Mouse (Mus musculus) stomach, postnatal 0 days (tissue): ENCODE data around the gene Ift88. TPM values are rescaled to one million over a fixed set of nuclear protein-coding genes. Genes with fewer than 3 reads are reported as not detected.
A peak's percentile ranks its signal among the peaks of the same experiment; 100 is the strongest.

Source experiments
- ATAC-seq: fragments of 200-750 bp; cut with Nextera tagmentation; 2 replicates; pipeline ENCODE4 v1.8.0; 2017; ENCODE audit not compliant: low FRiP score, low TSS enrichment
- DNase-seq: peaks from one replicate; pipeline ENCODE4 v3.0.0-alpha.2; 2016; ENCODE audit warnings: low spot score
- H3K27ac ChIP-seq: fragments of 300-500 bp; sonication (generic); replicated peaks from 2 replicates; pipeline ENCODE4 v1.5.1; 2014; ENCODE audit warnings: mild to moderate bottlenecking, control low read depth
- H3K27me3 ChIP-seq: fragments of 300-500 bp; sonication (generic); 2 replicates; pipeline ENCODE4 v1.6.1; 2014; ENCODE audit warnings: low read length; ENCODE audit not compliant: control insufficient read depth, insufficient read depth
- H3K36me3 ChIP-seq: fragments of 300-500 bp; sonication (generic); 2 replicates; pipeline ENCODE4 v1.6.1; 2014; ENCODE audit warnings: low read length, mixed read lengths; ENCODE audit not compliant: control insufficient read depth, insufficient read depth
- H3K4me1 ChIP-seq: fragments of 300-500 bp; sonication (generic); replicated peaks from 2 replicates; pipeline ENCODE4 v1.6.1; 2014; ENCODE audit warnings: antibody characterized with exemption; ENCODE audit not compliant: control insufficient read depth, insufficient read depth
- H3K4me2 ChIP-seq: fragments of 300-500 bp; sonication (generic); replicated peaks from 2 replicates; pipeline ENCODE4 v1.6.1; 2014; ENCODE audit warnings: low read depth, mild to moderate bottlenecking, control low read depth, moderate library complexity
- H3K4me3 ChIP-seq: fragments of 300-500 bp; sonication (generic); 2 replicates; pipeline ENCODE4 v1.5.1; 2014; ENCODE audit warnings: low read depth, low read length, control low read depth
- H3K9ac ChIP-seq: fragments of 300-500 bp; sonication (generic); 2 replicates; pipeline ENCODE4 v1.6.1; 2014; ENCODE audit warnings: mild to moderate bottlenecking, low read length, control low read depth, mixed read lengths
- H3K9me3 ChIP-seq: fragments of 300-500 bp; sonication (generic); 2 replicates; pipeline ENCODE4 v1.6.1; 2016; ENCODE audit warnings: low read length; ENCODE audit not compliant: control insufficient read depth
- CTCF ChIP-seq: IDR thresholded peaks from 2 replicates; pipeline ENCODE4 v1.5.1; 2016; ENCODE audit warnings: antibody characterized with exemption, low read depth, mild to moderate bottlenecking, moderate library complexity
- EP300 ChIP-seq: optimal IDR thresholded peaks from 2 replicates; pipeline ENCODE3; 2016; ENCODE audit warnings: antibody characterized with exemption
- WGBS: fragments of 180-500 bp; shearing (Covaris S2); extraction: QIAGEN DNeasy Blood & Tissue Kit; methylation state at CpG from one replicate; pipeline ENCODE4 v1.1.7; 2014; 5-methylcytosine and 5-hydroxymethylcytosine counted together
- polyA plus RNA-seq: library from polyadenylated mRNA; unstranded; fragments of >200 nt; fragmentation: Nextera tagmentation; extraction: Ambion mirVana; gene quantifications from 2 replicates; pipeline ENCODE4 v1.2.1, GENCODE M21; 2015

Gene Ift88
- polyA plus RNA-seq, 1 experiment from 2014 or later, result 5.5 TPM

DNA sequence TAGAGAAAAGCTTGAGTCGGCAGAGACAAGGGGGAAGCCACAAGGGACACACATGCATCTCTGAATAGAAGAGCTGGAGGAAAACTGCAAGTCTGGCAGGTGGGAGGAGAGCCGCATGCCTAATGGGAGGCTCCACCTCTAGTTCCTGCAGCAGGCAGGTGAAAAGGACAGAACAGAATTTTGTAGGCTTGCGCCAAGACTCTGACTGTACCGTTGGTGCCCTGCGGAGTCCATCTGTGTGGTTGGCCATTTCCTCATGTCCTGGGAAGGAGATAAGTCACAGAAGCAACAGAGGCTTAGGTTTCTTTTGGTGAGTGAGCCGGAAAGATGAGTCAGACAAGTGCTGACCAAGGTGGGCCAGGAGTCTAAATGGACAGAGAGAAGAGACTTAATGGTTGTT, 79.9 kb downstream of the Ift88 start:
- Histone ChIP-seq H3K4me1 (no peaks in the 10 kb centered on the region), H3K9me3 (no peaks in the 10 kb centered on the region), H3K36me3 (no peaks in the 10 kb centered on the region; the same call in 1 of the 2 replicates), H3K9ac (no peak overlapping the region), H3K27ac (no peak overlapping the region), H3K4me2 (no peak overlapping the region), H3K4me3 (no peak overlapping the region), H3K27me3 (no peaks in the 10 kb centered on the region)
- no peak for DNase-seq
- TF ChIP-seq CTCF (no peak), EP300 (no peak)
- no peak for ATAC-seq
- 79% methylated on average over 6 of the region's 6 CpGs for WGBS

GRCm38 (mm10) chr14:57509554-57509953, 85.7 kb downstream of the Ift88 start:
- H3K27ac ChIP-seq, result no peak overlapping the region
- no peaks in the 10 kb centered on the region for H3K27me3 ChIP-seq
- TF ChIP-seq CTCF, result no peak; the same call in 1 of the 2 replicates
- no peak for TF ChIP-seq EP300
- ATAC-seq (peak; percentile 70), DNase-seq (peak; percentile 46)
- H3K9me3 ChIP-seq, result no peaks in the 10 kb centered on the region
- no peak overlapping the region for H3K4me2 ChIP-seq
- 44% methylated on average over 6 of the region's 6 CpGs for WGBS
- H3K36me3 ChIP-seq, result no peaks in the 10 kb centered on the region
- no peak overlapping the region for H3K9ac ChIP-seq
- H3K4me1 ChIP-seq, result no peaks in the 10 kb centered on the region
- no peak overlapping the region for H3K4me3 ChIP-seq

DNA sequence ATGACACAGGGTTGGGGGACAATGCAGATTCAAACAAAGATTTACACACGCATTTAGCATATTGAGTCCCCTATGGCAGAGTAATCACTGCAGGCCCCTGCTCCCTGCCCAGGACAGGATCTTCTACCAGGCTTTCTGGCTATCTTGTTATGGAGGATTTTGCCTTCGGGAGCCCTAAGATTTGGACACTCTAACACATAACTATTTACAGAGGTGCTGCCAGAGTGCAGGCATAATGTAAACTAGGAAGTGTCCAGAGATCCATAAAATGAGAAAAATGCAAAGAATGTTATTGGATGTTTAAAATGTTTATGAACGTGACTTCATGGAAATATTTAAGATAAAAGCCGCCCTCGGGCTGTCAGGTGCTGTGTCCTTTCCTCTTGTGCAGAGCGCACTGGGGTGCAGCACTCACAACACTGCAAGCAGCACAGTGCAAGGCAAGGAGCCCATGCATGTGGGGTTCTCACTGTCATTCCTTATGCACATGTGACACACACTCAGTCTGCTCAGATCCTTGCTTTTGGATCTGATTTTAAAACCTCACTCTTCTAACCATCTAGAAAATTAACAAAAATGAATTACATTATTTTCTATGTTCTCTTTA, 91.4 kb downstream of the Ift88 start:
- 36% methylated on average over 5 of the region's 6 CpGs for WGBS

GRCm38 (mm10) chr14:57517001-57517400, 93.1 kb downstream of the Ift88 start:
- Histone ChIP-seq H3K27ac (no peak overlapping the region), H3K4me1 (no peaks in the 10 kb centered on the region), H3K36me3 (no peaks in the 10 kb centered on the region), H3K27me3 (no peaks in the 10 kb centered on the region), H3K9me3 (no peaks in the 10 kb centered on the region), H3K4me3 (no peak overlapping the region), H3K4me2 (no peak overlapping the region), H3K9ac (no peak overlapping the region)
- no peak for TF ChIP-seq EP300
- TF ChIP-seq CTCF, result no peak
- no peak for DNase-seq
- ATAC-seq, result no peak
- WGBS, result 89% methylated on average over 7 of the region's 7 CpGs

More for the DNA sequence above, 91.4 kb downstream of the Ift88 start:
- TF ChIP-seq EP300 (no peak), CTCF (no peak)
- no peak overlapping the region for H3K4me2 ChIP-seq
- H3K36me3 ChIP-seq, result no peaks in the 10 kb centered on the region
- no peak overlapping the region for H3K27ac ChIP-seq
- no peaks in the 10 kb centered on the region for H3K9me3 ChIP-seq
- H3K4me1 ChIP-seq, result no peaks in the 10 kb centered on the region
- no peak overlapping the region for H3K9ac ChIP-seq
- no peak for ATAC-seq
- no peaks in the 10 kb centered on the region for H3K27me3 ChIP-seq
- no peak for DNase-seq
- no peak overlapping the region for H3K4me3 ChIP-seq

DNA sequence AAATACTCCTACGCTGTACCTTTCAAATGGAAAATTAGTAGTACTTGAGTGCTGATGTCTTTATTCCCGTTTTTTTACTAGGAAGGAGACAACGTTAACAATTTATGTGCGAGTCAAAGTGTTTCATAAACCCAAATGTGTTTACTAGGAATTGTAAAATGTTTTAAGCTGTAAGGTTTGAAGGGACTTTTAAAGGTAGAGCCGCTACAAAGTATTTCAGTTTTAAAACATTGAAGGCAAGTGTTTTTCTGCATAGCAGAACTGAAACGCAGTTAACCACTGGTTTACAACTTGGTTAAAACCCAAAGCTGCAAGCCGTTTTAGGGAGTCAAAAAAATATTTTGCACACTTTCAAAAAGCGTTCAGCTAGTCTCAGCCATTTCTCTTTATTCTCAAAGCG, 99.9 kb downstream of the Ift88 start:
- no peak overlapping the region for H3K9ac ChIP-seq
- H3K9me3 ChIP-seq, result no peaks in the 10 kb centered on the region
- no peak overlapping the region for H3K27ac ChIP-seq
- H3K4me3 ChIP-seq, result no peak overlapping the region
- TF ChIP-seq CTCF (no peak), EP300 (no peak)
- 84% methylated on average over 9 of the region's 9 CpGs for WGBS
- H3K27me3 ChIP-seq, result no peaks in the 10 kb centered on the region
- no peak overlapping the region for H3K4me2 ChIP-seq
- DNase-seq, result no peak
- no peaks in the 10 kb centered on the region for H3K4me1 ChIP-seq
- no peak for ATAC-seq
- H3K36me3 ChIP-seq, result no peaks in the 10 kb centered on the region

- peak; percentile 40 for ATAC-seq
- peak; percentile 58 for DNase-seq
- Histone ChIP-seq H3K4me1 (no peaks in the 10 kb centered on the region), H3K9ac (peak within 1 kb of the TSS; percentile 76), H3K9me3 (no peaks in the 10 kb centered on the region), H3K36me3 (no peaks in the 10 kb centered on the region), H3K4me2 (peak within 1 kb of the TSS; percentile 88), H3K27me3 (no peaks in the 10 kb centered on the region), H3K4me3 (peak within 1 kb of the TSS; percentile 73), H3K27ac (peak within 1 kb of the TSS; percentile 71)
- TF ChIP-seq EP300 (no peak), CTCF (no peak)
- WGBS, result 1% methylated on average over 67 of the region's 104 CpGs
Measured at GRCm38 (mm10) chr14:57524671-57525387, 101.0 kb downstream of the Ift88 start, which contains the start of gene Il17d. Gene Il17d, plus strand, starts transcription at chr14:57524777.
